Mouse (Mus musculus) urinary bladder, postnatal 0 days (tissue): ENCODE results near the gene Olfr609. TPM values are rescaled to one million over a fixed set of nuclear protein-coding genes. Genes with fewer than 3 reads are reported as not detected.

Source experiments
- polyA plus RNA-seq: library from polyadenylated mRNA; unstranded; fragments of >200 nt; fragmentation: Nextera tagmentation; extraction: Ambion mirVana; gene quantifications from 2 replicates; pipeline ENCODE4 v1.2.1, GENCODE M21; 2015

Olfr609 gene
- polyA plus RNA-seq, result not detected in 2 replicates

GRCm38 (mm10) chr7:103497962-103498361, at the start of gene Olfr609:
Olfr609 (minus strand) TSS chr7:103498062.

GRCm38 (mm10) chr7:103542617-103543016, 44.8 kb upstream of the Olfr609 start, which contains the start of gene Olfr612:
Olfr612 (minus strand) TSS chr7:103542717.

GRCm38 (mm10) chr7:103520746-103521145, 22.9 kb upstream of the Olfr609 start, which contains the start of gene Olfr611:
Olfr611 (minus strand) TSS chr7:103520846.

GRCm38 (mm10) chr7:103512022-103512421, 14.2 kb upstream of the Olfr609 start, which contains the start of gene Olfr610:
Olfr610 (minus strand) TSS chr7:103512122.

GRCm38 (mm10) chr7:103469577-103469976, 28.3 kb downstream of the Olfr609 start, which contains the start of gene Olfr608:
Olfr608 (plus strand) TSS chr7:103469877.

GRCm38 (mm10) chr7:103448746-103449145, 49.1 kb downstream of the Olfr609 start, which contains the start of gene Olfr606:
Olfr606 (plus strand) TSS chr7:103449046.

GRCm38 (mm10) chr7:103445339-103445738, 52.5 kb downstream of the Olfr609 start, which contains the start of gene Olfr605:
Olfr605 (minus strand) TSS chr7:103445439.

Other genes with a start within 250 kb of the Olfr609 start
- not detected in 2 replicates for gene Usp17ld, start 245.6 kb downstream of the Olfr609 start, polyA plus RNA-seq
- not detected in 2 replicates for gene Olfr596, start 192.4 kb downstream of the Olfr609 start, polyA plus RNA-seq
- gene Olfr597, start 181.7 kb downstream of the Olfr609 start, polyA plus RNA-seq, result not detected in 2 replicates
- gene Olfr598, start 174.5 kb downstream of the Olfr609 start, polyA plus RNA-seq, result not detected in 2 replicates
- not detected in 2 replicates for gene Olfr599, start 162.1 kb downstream of the Olfr609 start, polyA plus RNA-seq
- not detected in 2 replicates for gene Olfr600, start 148.4 kb downstream of the Olfr609 start, polyA plus RNA-seq
- not detected in 2 replicates for gene Olfr601, start 135.4 kb downstream of the Olfr609 start, polyA plus RNA-seq
- not detected in 2 replicates for gene Olfr603, start 111.9 kb downstream of the Olfr609 start, polyA plus RNA-seq
- gene Usp17lc, start 83.0 kb downstream of the Olfr609 start, polyA plus RNA-seq, result not detected in 2 replicates
- not detected in 2 replicates for gene Olfr605, start 52.6 kb downstream of the Olfr609 start, polyA plus RNA-seq
- not detected in 2 replicates for gene Olfr606, start 49.0 kb downstream of the Olfr609 start, polyA plus RNA-seq
- gene Olfr607, start 33.9 kb downstream of the Olfr609 start, polyA plus RNA-seq, result not detected in 2 replicates
- not detected in 2 replicates for gene Olfr608, start 28.2 kb downstream of the Olfr609 start, polyA plus RNA-seq
- gene Olfr610, start 14.1 kb upstream of the Olfr609 start, polyA plus RNA-seq, result not detected in 2 replicates
- not detected in 2 replicates for gene Olfr611, start 22.8 kb upstream of the Olfr609 start, polyA plus RNA-seq
- not detected in 2 replicates for gene Olfr612, start 44.7 kb upstream of the Olfr609 start, polyA plus RNA-seq
- gene Olfr613, start 50.0 kb upstream of the Olfr609 start, polyA plus RNA-seq, result not detected in 2 replicates
- gene Olfr615, start 58.0 kb upstream of the Olfr609 start, polyA plus RNA-seq, result not detected in 2 replicates
- not detected in 2 replicates for gene Olfr616, start 71.1 kb upstream of the Olfr609 start, polyA plus RNA-seq
- not detected in 2 replicates for gene Olfr617, start 75.0 kb upstream of the Olfr609 start, polyA plus RNA-seq
- gene Olfr618, start 92.0 kb upstream of the Olfr609 start, polyA plus RNA-seq, result not detected in 2 replicates
- gene Olfr619, start 102.5 kb upstream of the Olfr609 start, polyA plus RNA-seq, result not detected in 2 replicates
- not detected in 2 replicates for gene Olfr620, start 114.5 kb upstream of the Olfr609 start, polyA plus RNA-seq
- gene Olfr622, start 144.6 kb upstream of the Olfr609 start, polyA plus RNA-seq, result not detected in 2 replicates
- gene Olfr623, start 165.6 kb upstream of the Olfr609 start, polyA plus RNA-seq, result not detected in 2 replicates
- 0.05 TPM in 1 of 2 replicates, not detected in the other for gene Olfr624, start 173.1 kb upstream of the Olfr609 start, polyA plus RNA-seq
- not detected in 2 replicates for gene Olfr625-ps1, start 184.7 kb upstream of the Olfr609 start, polyA plus RNA-seq
- not detected in 2 replicates for gene Olfr243, start 216.6 kb upstream of the Olfr609 start, polyA plus RNA-seq
- not detected in 2 replicates for gene Olfr628, start 232.3 kb upstream of the Olfr609 start, polyA plus RNA-seq
- gene Olfr629, start 246.9 kb upstream of the Olfr609 start, polyA plus RNA-seq, result not detected in 2 replicates